Mouse (Mus musculus): ENCODE results near the gene Tsc2.

DNA sequence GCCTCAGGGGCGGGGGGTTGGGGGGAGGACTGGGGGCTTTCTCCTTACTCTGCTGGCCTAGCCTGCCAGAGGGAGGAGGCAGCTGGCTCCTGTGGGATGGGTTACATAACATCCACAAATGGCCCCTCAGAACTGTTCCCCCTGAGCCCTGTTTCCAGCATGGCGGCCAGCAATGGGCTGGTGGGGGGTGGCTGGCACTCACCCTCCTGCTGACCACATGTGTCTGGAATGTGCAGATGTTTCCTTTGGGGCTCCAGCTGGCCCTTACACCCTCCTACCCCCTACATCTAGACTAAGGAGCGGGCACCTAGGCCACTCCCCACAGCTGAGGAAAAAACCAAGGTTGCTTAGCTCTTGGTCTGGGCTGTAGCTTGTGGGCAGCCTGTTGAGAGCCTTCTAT is 73.3 kb downstream of the Tsc2 start:
- TF ChIP-seq CTCF (IDR thresholded peaks at IDR 0.05; ENCODE audit: low read depth): no peak
- TF ChIP-seq EP300 (IDR thresholded peaks at IDR 0.05; ENCODE audit: low read depth): no peak
